Mouse (Mus musculus) splenic B cell, adult 2 months (primary cell): Measurements from ENCODE around the gene Mroh8.
"Not testable (repeated sequence)": the region's sequence is repeated elsewhere in the genome, so short reads cannot be mapped to it uniquely, and the experiment has no call there.

Experiments
- DNase-seq: peaks from one replicate; pipeline ENCODE4 v3.0.0-alpha.2; 2011; ENCODE audit warnings: low read depth, low spot score
- H3K27me3 ChIP-seq: 2 replicates; pipeline ENCODE4 v1.6.1; 2012; ENCODE audit warnings: mild to moderate bottlenecking, low read length, moderate library complexity, mixed read lengths; ENCODE audit not compliant: control insufficient read depth, poor library complexity, insufficient read depth, severe bottlenecking
- H3K36me3 ChIP-seq: 2 replicates; pipeline ENCODE4 v1.6.1; 2012; ENCODE audit warnings: mild to moderate bottlenecking, low read length, moderate library complexity, mixed read lengths; ENCODE audit not compliant: control insufficient read depth, poor library complexity, insufficient read depth, severe bottlenecking

The Mroh8 gene

DNA sequence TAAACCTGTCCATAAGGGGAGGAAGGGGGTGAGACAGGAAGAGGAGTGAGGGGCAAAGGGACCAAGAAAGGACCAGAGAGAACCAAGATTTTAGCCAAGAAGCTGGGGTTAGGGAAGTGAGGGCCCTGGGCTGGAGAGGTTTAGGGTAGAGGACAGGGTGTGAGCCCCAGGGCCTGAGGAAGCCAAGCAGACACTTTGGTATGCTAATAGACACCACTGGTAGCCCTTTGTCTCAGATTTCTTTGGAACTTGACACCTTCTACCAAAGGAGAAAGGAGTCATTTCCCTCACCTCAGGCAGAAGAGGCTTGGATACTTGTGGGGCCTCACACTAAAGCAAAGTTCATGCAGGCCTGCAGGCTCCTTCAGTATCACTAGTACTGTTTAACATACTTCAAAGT is 31.2 kb downstream of the Mroh8 start:
- no peak for DNase-seq
- Histone ChIP-seq H3K36me3 (no peaks in the 10 kb centered on the region), H3K27me3 (no peaks in the 10 kb centered on the region)

DNA sequence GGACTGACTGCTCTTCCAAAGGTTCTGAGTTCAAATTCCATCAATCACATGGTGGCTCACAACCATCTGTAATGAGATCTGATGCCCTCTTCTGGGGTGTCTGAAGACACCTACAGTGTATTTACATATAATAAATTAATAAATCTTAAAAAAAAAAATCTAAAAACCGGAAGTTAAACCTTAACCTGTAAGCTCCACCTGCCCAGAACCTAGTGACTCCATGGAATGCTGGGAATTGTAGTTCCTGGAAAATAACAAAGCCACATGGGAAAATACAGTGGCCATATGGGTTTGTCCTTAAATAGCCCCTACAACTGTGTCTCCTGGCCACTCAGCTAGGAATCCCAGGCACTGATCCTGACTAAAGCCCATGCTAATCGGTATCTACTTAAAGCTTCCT is 33.7 kb downstream of the Mroh8 start:
- no peak for DNase-seq
- Histone ChIP-seq H3K27me3 (no peaks in the 10 kb centered on the region), H3K36me3 (no peaks in the 10 kb centered on the region)

DNA sequence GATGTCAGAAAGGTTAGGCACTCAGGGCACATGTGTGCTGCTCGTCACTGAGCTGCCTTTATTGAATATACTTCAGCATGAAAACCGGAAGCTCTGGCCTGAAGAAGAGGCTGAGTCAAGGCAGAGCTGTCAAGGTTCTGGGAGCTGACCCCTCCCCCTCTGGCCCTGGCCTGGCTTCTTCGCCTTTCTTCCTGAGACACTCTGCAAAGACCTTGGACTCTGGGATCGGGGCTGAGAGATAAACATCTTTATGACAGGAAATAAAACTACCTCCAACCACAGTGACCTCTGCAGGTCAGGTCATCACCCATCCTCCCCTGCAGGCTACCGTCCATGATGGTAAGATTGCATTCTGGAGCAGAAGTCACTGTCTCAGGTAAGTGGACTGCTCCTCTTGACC is 34.3 kb downstream of the Mroh8 start:
- no peak for DNase-seq
- no peaks in the 10 kb centered on the region for H3K36me3 ChIP-seq
- no peaks in the 10 kb centered on the region for H3K27me3 ChIP-seq

DNA sequence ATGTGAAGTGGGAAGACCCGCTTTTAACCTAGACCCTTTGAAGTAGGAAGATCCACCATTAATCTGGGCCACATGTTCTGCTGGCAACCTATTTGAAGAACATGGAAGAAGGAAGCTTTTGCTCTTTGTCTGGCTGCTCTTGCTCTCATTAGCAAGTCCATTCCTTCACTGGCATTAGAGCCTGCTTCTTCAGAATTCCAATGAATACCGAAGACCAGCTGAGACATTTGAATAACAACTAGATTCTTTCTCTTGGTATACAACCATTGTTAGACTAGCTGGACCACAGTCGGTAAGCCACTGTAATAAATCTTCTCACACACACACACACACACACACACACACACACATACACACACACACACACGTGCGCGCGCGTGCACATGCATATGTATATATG is 43.4 kb downstream of the Mroh8 start:
- no peak for DNase-seq
- no peaks in the 10 kb centered on the region for H3K27me3 ChIP-seq
- H3K36me3 ChIP-seq = no peaks in the 10 kb centered on the region

DNA sequence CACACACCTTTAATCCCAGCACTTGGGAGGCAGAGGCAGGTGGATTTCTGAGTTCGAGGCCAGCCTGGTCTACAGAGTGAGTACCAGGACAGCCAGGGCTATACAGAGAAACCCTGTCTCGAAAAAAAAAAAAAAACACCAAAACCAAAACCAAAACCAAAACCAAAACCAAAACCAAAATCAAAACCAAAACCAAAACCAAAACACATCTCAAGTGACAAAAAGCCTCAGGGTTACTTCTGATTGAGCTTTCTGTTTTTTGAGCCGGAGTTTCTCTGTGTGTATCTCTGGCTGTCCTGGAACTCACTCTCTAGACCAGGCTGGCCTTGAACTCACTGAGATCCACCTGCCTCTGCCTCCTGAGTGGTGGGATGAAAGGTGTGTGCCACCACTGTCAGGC is 57.4 kb downstream of the Mroh8 start:
- H3K36me3 ChIP-seq, H3K27me3 ChIP-seq: not testable (repeated sequence)
- peak; percentile 13 for DNase-seq

DNA sequence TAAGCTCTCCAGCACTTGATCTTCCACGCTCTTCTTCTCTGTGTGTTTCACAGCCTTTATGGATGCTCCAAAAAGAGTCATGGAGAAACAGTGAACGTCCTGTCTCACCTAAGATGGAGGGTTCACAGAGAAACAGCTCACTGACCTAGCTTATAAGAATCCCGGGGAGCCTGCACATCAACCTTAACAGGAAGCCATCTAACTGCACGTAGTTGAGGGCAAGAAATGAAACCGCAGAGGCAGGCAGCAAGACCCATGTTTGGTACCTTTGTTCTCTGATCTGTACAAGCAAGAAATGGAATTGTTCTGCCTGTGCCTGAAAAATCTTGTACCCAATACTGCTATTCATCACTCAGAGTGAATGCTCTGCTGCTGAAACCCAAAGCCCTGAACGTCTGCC is 59.2 kb downstream of the Mroh8 start:
- Histone ChIP-seq H3K36me3 (no peaks in the 10 kb centered on the region), H3K27me3 (no peaks in the 10 kb centered on the region)
- DNase-seq = no peak

DNA sequence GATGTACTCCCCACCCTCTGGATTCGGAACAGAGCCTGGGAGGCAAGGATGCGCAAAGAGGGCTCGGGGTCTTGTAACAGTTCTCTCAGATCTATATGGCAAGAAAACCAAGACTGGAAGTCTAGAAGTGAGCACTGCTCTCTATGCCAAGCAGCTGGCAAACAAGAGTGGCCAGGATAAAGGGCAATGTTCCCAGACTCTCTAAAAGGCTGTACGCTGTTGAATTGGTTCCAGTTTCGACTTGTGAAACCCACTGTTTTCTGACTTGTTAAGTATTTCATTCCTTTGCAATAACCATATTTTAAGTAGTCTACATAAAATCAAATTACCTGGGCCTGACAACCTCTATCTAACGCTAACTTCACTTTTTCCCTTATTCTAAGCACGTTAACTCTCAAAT is 67.6 kb downstream of the Mroh8 start:
- no peaks in the 10 kb centered on the region for H3K36me3 ChIP-seq
- DNase-seq = no peak
- H3K27me3 ChIP-seq = no peaks in the 10 kb centered on the region; the same call in 1 of the 2 replicates

DNA sequence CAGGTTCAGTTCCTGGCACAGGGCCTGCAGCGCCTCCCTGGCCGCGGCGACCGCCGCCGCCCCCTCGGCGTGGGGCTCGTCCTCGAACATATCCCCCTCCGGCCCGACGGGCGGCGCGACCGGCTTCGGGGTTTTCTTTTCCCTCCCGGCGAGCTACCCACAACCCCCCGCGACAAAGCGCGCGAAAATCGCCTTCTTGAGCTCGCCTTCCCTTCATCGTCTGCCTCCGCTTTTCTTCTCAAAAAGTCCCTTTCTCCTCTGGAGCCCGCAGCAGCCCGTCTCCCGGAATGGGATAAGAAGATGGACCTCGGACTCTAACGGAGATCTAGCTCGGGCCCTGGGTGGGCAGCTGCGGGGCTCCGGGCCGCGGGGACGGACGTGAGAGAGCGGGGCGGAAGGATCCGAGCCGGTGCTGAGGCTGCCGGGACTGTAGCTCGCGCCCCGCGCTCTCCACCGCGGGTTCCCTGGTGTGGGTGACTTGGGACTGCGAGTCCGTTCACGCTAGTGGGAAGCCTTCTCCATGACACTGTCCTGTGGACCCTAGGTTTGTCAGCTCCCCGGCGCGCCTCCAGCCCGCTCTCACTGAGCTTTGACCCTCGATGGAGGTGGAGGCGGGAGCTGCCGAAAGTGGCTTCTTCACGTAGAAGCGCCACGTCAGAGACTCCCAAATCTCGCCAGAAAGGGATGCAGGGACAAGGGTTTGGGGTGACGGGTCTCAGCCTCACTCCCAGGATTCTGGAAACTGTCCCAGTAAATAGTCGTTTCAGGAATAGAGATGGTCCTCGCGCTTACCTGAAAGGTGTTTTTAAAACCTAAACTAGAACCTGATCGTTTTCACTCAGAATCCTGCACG is 74.8 kb downstream of the Mroh8 start, which contains the start of gene Rbl1:
Gene Rbl1 (minus strand): TSS at position 169 of the 853 bp plus-strand sequence.
- no peaks in the 10 kb centered on the region for H3K36me3 ChIP-seq

DNA sequence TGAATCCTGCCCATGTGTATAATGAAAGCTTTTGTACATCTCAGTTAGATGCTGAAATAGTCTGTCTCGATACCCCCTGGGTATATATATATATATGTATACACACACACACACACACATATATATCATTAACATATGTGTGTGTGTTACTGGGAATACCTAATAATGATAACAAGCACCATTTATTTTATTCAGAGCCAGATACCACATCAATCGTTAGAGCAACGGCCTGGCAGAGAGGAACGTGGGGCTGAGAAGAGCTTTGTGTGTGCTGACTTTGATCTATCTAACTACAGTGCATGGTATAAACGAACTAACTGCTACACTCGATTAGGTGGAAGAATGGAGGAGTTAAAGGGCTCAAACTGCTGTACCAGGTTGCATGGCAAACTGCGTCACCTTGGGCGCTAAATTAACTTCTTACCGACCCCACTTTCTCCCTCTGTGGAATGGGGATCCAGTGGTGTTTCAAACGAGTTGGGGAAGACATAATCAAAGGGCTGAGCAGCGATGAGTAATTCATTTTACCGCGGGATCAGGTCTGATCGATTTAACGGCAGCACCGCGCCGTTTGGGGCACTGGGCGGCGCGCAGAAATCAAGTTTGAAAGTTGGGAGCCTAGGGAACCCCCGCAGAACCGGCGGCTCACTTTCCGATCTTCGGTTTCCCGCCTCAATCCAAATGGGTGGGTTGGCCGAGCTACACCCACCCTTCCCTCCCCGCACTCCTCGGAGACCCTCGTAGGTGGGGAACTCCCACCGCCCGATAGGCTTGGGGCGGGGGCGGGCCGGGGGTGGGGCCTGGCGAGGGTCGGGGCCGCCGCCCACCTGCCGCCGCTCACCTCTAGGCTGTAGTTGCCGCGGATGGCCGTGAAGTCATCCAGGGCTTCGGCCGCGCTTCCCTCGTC is 75.6 kb downstream of the Mroh8 start:
- DNase-seq = peak; percentile 51
- Histone ChIP-seq H3K36me3 (peaks cover 1% of the 10 kb centered on the region; the same call in 1 of the 2 replicates), H3K27me3 (no peaks in the 10 kb centered on the region)

More for the DNA sequence above, 74.8 kb downstream of the Mroh8 start, which contains the start of gene Rbl1:
- H3K27me3 ChIP-seq = no peaks in the 10 kb centered on the region
- DNase-seq = peak; percentile 92

DNA sequence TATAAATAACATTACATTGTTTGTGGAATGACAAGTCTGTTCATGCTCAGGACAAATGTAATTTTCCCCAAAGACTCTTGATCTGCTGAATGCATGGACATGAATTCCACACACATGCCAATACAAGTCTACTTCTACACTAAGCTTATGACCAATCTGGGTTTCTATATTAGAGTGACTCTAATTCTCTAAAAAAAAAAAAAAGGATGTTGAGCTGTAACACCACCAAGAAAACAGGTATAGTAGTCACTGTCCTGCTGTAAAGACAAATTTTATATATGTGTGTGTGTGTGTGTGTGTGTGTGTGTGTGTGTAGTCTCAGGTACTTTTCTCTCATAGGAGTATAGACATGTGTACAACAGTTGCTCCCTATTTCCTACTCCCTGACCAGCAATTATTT is 76.3 kb downstream of the Mroh8 start:
- Histone ChIP-seq H3K36me3 (peaks cover 1% of the 10 kb centered on the region; the same call in 1 of the 2 replicates), H3K27me3 (no peaks in the 10 kb centered on the region)
- no peak for DNase-seq

DNA sequence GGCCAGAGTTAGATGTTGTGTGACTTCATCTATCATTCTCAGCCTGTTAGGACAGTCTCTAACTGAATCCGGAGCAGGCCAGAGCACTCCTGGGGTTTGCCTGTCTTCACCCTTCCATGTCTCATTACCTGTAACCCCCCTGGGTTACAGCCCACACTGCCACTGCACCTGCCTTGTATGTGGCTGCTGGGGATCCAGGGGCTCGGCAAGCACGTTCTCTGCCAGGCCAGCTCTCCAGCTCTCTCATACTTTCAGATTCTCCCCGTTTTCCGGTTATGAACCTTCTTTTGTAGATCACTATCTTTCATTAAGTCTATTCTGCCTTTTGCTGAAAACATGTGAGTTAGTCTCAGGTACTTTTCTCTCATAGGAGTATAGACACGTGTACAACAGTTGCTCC is 77.0 kb downstream of the Mroh8 start:
- Histone ChIP-seq H3K36me3 (peaks cover 1% of the 10 kb centered on the region; the same call in 1 of the 2 replicates), H3K27me3 (no peaks in the 10 kb centered on the region)
- no peak for DNase-seq

DNA sequence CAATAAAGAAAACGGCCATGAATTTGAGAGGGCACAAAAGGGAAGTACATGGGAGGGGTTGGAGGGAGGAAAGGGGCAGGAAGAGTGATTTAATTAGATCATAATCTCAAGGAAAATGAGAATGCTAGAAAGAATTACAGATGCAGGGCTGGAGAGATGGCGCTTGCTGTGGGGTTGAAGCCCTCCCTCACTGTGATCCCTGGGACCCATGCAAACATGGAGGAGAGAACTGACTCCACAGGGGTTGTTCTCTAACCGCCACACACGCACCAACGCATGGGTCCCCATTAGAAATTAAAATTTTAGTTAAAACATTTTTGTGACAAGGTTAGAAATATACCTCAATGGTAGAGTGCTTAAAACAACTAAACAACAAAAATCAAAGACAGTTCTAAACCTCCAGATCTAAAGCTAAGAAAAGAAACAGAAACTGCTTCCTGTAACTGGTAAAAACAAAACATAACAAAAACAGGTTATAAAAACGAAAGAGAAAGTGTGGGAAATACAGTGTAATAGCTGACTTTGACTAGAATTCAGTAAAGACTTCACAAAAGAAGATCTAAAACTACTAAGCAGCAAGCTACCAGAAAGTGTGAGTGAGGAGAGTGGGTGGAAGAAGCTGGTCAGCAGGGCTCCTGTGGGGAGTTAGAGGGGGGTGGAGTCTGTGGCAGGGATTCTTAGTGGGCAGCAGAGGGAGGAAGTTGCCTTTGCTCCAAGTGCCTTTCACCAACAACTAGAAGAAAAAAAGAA is 78.1 kb downstream of the Mroh8 start:
- peak; percentile 51 for DNase-seq
- H3K27me3 ChIP-seq = no peaks in the 10 kb centered on the region
- peaks cover 1% of the 10 kb centered on the region; the same call in 1 of the 2 replicates for H3K36me3 ChIP-seq

DNA sequence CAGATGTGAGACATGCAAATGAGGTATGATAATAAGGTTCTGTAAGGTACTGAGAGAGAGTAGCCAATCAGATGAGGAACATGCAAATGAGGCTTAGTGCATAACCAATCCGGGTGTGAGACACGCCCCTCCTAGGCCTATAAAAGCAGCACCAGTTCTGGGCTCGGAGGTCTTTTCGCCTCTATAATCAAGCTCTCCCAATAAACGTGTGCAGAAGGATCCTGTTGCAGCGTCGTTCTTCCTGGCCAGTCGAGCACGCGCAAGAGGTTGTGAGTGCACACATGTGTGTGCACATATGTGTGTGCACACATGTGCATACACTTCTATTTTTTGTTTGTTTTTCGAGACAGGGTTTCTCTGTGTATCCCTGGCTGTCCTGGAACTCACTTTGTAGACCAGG is 80.9 kb downstream of the Mroh8 start:
- not testable (repeated sequence) for DNase-seq, H3K27me3 ChIP-seq, H3K36me3 ChIP-seq

DNA sequence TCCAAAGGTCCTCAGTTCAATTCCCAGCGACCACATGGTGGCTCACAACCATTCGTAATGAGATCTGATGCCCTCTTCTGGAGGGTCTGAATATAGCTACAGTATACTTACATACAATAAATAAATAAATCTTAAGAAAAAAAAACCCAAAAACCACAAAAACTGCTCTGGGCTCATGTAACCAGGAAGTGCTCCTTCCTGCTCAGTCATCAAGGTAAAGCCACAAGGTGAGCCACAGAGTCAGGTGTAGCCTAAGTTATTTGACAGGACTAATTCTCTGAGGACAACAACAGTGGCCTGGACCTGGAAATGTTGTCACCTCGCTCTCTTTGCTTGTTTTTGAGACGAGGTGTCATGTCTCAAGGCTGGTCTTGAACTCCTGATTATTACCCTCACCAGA is 88.7 kb downstream of the Mroh8 start:
- no peak for DNase-seq
- Histone ChIP-seq H3K27me3 (no peaks in the 10 kb centered on the region), H3K36me3 (peaks cover 18% of the 10 kb centered on the region)
